Mouse (Mus musculus): ENCODE measurements around the gene Lrrc8a. TPM values are rescaled to one million over a fixed set of nuclear protein-coding genes. Genes with fewer than 3 reads are reported as not detected.

Gene Lrrc8a
- polyA plus RNA-seq (2014; fragmentation: Nextera tagmentation; extraction: Ambion mirVana), result 58.2 and 58.3 TPM in 2 replicates

GRCm38 (mm10) chr2:30237199-30237880 lies at the start of gene Lrrc8a:
Gene Lrrc8a (plus strand): TSS chr2:30237715.
- peak; percentile 97 for ATAC-seq (ENCODE audit: insufficient number of reproducible peaks, low FRiP score, low TSS enrichment, low read depth)

GRCm38 (mm10) chr2:30191790-30192580 lies 45.5 kb upstream of the Lrrc8a start:
- Histone ChIP-seq H3K9me3 (ENCODE audit: control insufficient read depth, low read length) (no peaks in the 10 kb centered on the region), H3K4me3 (ENCODE audit: low read depth, low read length) (no peak overlapping the region), H3K27ac (replicated peaks; ENCODE audit: low read depth, low read length) (no peak overlapping the region), H3K36me3 (ENCODE audit: control insufficient read depth, insufficient read depth, low read length) (no peaks in the 10 kb centered on the region), H3K4me1 (ENCODE audit: control insufficient read depth, insufficient read depth, low read length) (no peaks in the 10 kb centered on the region), H3K9ac (ENCODE audit: low read length) (no peak overlapping the region), H3K4me2 (ENCODE audit: low read depth, severe bottlenecking) (no peak overlapping the region), H3K27me3 (ENCODE audit: control insufficient read depth, insufficient read depth, low read length) (no peaks in the 10 kb centered on the region)
- DNase-seq (ENCODE audit: low spot score) (no peak), ATAC-seq (ENCODE audit: insufficient number of reproducible peaks, low FRiP score, low TSS enrichment, low read depth) (no peak)
- 85% methylated on average over 12 of the region's 12 CpGs for WGBS

More at GRCm38 (mm10) chr2:30237199-30237880, at the start of gene Lrrc8a:
- Histone ChIP-seq H3K27me3 (ENCODE audit: control insufficient read depth, insufficient read depth, low read length) (no peaks in the 10 kb centered on the region), H3K27ac (replicated peaks; ENCODE audit: low read depth, low read length) (peak within 1 kb of the TSS; percentile 49), H3K4me2 (ENCODE audit: low read depth, severe bottlenecking) (peak within 1 kb of the TSS; percentile 86), H3K36me3 (ENCODE audit: control insufficient read depth, insufficient read depth, low read length) (peaks cover 8% of the 10 kb centered on the region; the same call in 1 of the 2 replicates), H3K9ac (ENCODE audit: low read length) (peak within 1 kb of the TSS; percentile 88), H3K4me1 (ENCODE audit: control insufficient read depth, insufficient read depth, low read length) (peaks cover 10% of the 10 kb centered on the region), H3K9me3 (ENCODE audit: control insufficient read depth, low read length) (no peaks in the 10 kb centered on the region), H3K4me3 (ENCODE audit: low read depth, low read length) (peak within 1 kb of the TSS; percentile 85)
- WGBS, result under 1% methylated on average over 67 of the region's 67 CpGs
- DNase-seq (ENCODE audit: low spot score), result peak; percentile 100

- Histone ChIP-seq H3K36me3 (ENCODE audit: control insufficient read depth, insufficient read depth, low read length) (no peaks in the 10 kb centered on the region), H3K27ac (replicated peaks; ENCODE audit: low read depth, low read length) (no peak overlapping the region), H3K9ac (ENCODE audit: low read length) (no peak overlapping the region), H3K4me2 (ENCODE audit: low read depth, severe bottlenecking) (no peak overlapping the region), H3K4me3 (ENCODE audit: low read depth, low read length) (no peak overlapping the region), H3K4me1 (ENCODE audit: control insufficient read depth, insufficient read depth, low read length) (no peaks in the 10 kb centered on the region), H3K9me3 (ENCODE audit: control insufficient read depth, low read length) (no peaks in the 10 kb centered on the region), H3K27me3 (ENCODE audit: control insufficient read depth, insufficient read depth, low read length) (no peaks in the 10 kb centered on the region)
- DNase-seq (ENCODE audit: low spot score), result no peak
- 87% methylated on average over 3 of the region's 3 CpGs for WGBS
- no peak for ATAC-seq (ENCODE audit: insufficient number of reproducible peaks, low FRiP score, low TSS enrichment, low read depth)
Measured at GRCm38 (mm10) chr2:30194656-30195055, 42.9 kb upstream of the Lrrc8a start.

GRCm38 (mm10) chr2:30198021-30198420 lies 39.5 kb upstream of the Lrrc8a start:
- Histone ChIP-seq H3K9ac (ENCODE audit: low read length) (no peak overlapping the region), H3K4me2 (ENCODE audit: low read depth, severe bottlenecking) (no peak overlapping the region), H3K9me3 (ENCODE audit: control insufficient read depth, low read length) (no peaks in the 10 kb centered on the region), H3K4me1 (ENCODE audit: control insufficient read depth, insufficient read depth, low read length) (no peaks in the 10 kb centered on the region), H3K27me3 (ENCODE audit: control insufficient read depth, insufficient read depth, low read length) (no peaks in the 10 kb centered on the region), H3K4me3 (ENCODE audit: low read depth, low read length) (no peak overlapping the region), H3K36me3 (ENCODE audit: control insufficient read depth, insufficient read depth, low read length) (no peaks in the 10 kb centered on the region), H3K27ac (replicated peaks; ENCODE audit: low read depth, low read length) (no peak overlapping the region)
- DNase-seq (ENCODE audit: low spot score) (no peak), ATAC-seq (ENCODE audit: insufficient number of reproducible peaks, low FRiP score, low TSS enrichment, low read depth) (no peak)
- WGBS, result 77% methylated on average over 4 of the region's 4 CpGs

- DNase-seq (ENCODE audit: low spot score) (no peak), ATAC-seq (ENCODE audit: insufficient number of reproducible peaks, low FRiP score, low TSS enrichment, low read depth) (no peak)
- Histone ChIP-seq H3K27me3 (ENCODE audit: control insufficient read depth, insufficient read depth, low read length) (no peaks in the 10 kb centered on the region), H3K4me1 (ENCODE audit: control insufficient read depth, insufficient read depth, low read length) (peaks cover 4% of the 10 kb centered on the region; the same call in 1 of the 2 replicates), H3K27ac (replicated peaks; ENCODE audit: low read depth, low read length) (no peak overlapping the region), H3K9ac (ENCODE audit: low read length) (no peak overlapping the region), H3K4me3 (ENCODE audit: low read depth, low read length) (no peak overlapping the region), H3K9me3 (ENCODE audit: control insufficient read depth, low read length) (no peaks in the 10 kb centered on the region), H3K4me2 (ENCODE audit: low read depth, severe bottlenecking) (no peak overlapping the region), H3K36me3 (ENCODE audit: control insufficient read depth, insufficient read depth, low read length) (no peaks in the 10 kb centered on the region)
- 50% methylated on average over 1 of the region's 1 CpGs for WGBS
Measured at GRCm38 (mm10) chr2:30199984-30200383, 37.5 kb upstream of the Lrrc8a start.

GRCm38 (mm10) chr2:30200388-30200925 lies 37.1 kb upstream of the Lrrc8a start:
- H3K9me3 ChIP-seq (ENCODE audit: control insufficient read depth, low read length), result no peaks in the 10 kb centered on the region
- H3K4me2 ChIP-seq (ENCODE audit: low read depth, severe bottlenecking), result no peak overlapping the region
- no peak overlapping the region for H3K9ac ChIP-seq (ENCODE audit: low read length)
- WGBS, result 89% methylated on average over 5 of the region's 5 CpGs
- H3K4me3 ChIP-seq (ENCODE audit: low read depth, low read length), result no peak overlapping the region
- H3K27me3 ChIP-seq (ENCODE audit: control insufficient read depth, insufficient read depth, low read length), result no peaks in the 10 kb centered on the region
- H3K27ac ChIP-seq (replicated peaks; ENCODE audit: low read depth, low read length), result no peak overlapping the region
- ATAC-seq (ENCODE audit: insufficient number of reproducible peaks, low FRiP score, low TSS enrichment, low read depth) (no peak), DNase-seq (ENCODE audit: low spot score) (no peak)
- peaks cover 4% of the 10 kb centered on the region; the same call in 1 of the 2 replicates for H3K4me1 ChIP-seq (ENCODE audit: control insufficient read depth, insufficient read depth, low read length)
- H3K36me3 ChIP-seq (ENCODE audit: control insufficient read depth, insufficient read depth, low read length), result no peaks in the 10 kb centered on the region

GRCm38 (mm10) chr2:30203439-30203838 lies 34.1 kb upstream of the Lrrc8a start:
- 77% methylated on average over 7 of the region's 7 CpGs for whole genome bisulfite sequencing
- ATAC-seq (ENCODE audit: insufficient number of reproducible peaks, low FRiP score, low TSS enrichment, low read depth), result no peak
- Histone ChIP-seq H3K9ac (ENCODE audit: low read length) (no peak overlapping the region), H3K27ac (replicated peaks; ENCODE audit: low read depth, low read length) (no peak overlapping the region), H3K9me3 (ENCODE audit: control insufficient read depth, low read length) (no peaks in the 10 kb centered on the region), H3K27me3 (ENCODE audit: control insufficient read depth, insufficient read depth, low read length) (no peaks in the 10 kb centered on the region), H3K36me3 (ENCODE audit: control insufficient read depth, insufficient read depth, low read length) (no peaks in the 10 kb centered on the region), H3K4me2 (ENCODE audit: low read depth, severe bottlenecking) (no peak overlapping the region), H3K4me3 (ENCODE audit: low read depth, low read length) (no peak overlapping the region), H3K4me1 (ENCODE audit: control insufficient read depth, insufficient read depth, low read length) (peaks cover 4% of the 10 kb centered on the region; the same call in 1 of the 2 replicates)
- peak; percentile 44 for DNase-seq (ENCODE audit: low spot score)

GRCm38 (mm10) chr2:30205255-30205628 lies 32.3 kb upstream of the Lrrc8a start:
- no peaks in the 10 kb centered on the region for H3K9me3 ChIP-seq (ENCODE audit: control insufficient read depth, low read length)
- no peaks in the 10 kb centered on the region for H3K27me3 ChIP-seq (ENCODE audit: control insufficient read depth, insufficient read depth, low read length)
- peak overlapping the region; percentile 24; the same call in 1 of the 2 replicates for H3K9ac ChIP-seq (ENCODE audit: low read length)
- no peak for ATAC-seq (ENCODE audit: insufficient number of reproducible peaks, low FRiP score, low TSS enrichment, low read depth)
- peaks cover 4% of the 10 kb centered on the region; the same call in 1 of the 2 replicates for H3K4me1 ChIP-seq (ENCODE audit: control insufficient read depth, insufficient read depth, low read length)
- no peaks in the 10 kb centered on the region for H3K36me3 ChIP-seq (ENCODE audit: control insufficient read depth, insufficient read depth, low read length)
- peak overlapping the region; percentile 69 for H3K4me2 ChIP-seq (ENCODE audit: low read depth, severe bottlenecking)
- no peak for DNase-seq (ENCODE audit: low spot score)
- WGBS, result 3% methylated on average over 13 of the region's 13 CpGs
- H3K4me3 ChIP-seq (ENCODE audit: low read depth, low read length), result peak overlapping the region; percentile 58
- H3K27ac ChIP-seq (replicated peaks; ENCODE audit: low read depth, low read length), result no peak overlapping the region
